Mouse (Mus musculus) midbrain, embryonic 12.5 days (tissue): ENCODE results near the gene Prpf40b. TPM values are rescaled to one million over a fixed set of nuclear protein-coding genes. Genes with fewer than 3 reads are reported as not detected.

Experiments
- ATAC-seq: fragments of 200-750 bp; cut with Nextera tagmentation; 2 replicates; pipeline ENCODE4 v1.8.0; 2017; ENCODE audit warnings: low read depth, moderate TSS enrichment, moderate library complexity; ENCODE audit not compliant: low FRiP score
- H3K27ac ChIP-seq: fragments of 300-500 bp; sonication (generic); replicated peaks from 2 replicates; pipeline ENCODE4 v1.5.1; 2016; ENCODE audit warnings: mild to moderate bottlenecking
- H3K27me3 ChIP-seq: fragments of 300-500 bp; sonication (generic); 2 replicates; pipeline ENCODE4 v1.6.1; 2016; ENCODE audit warnings: mild to moderate bottlenecking
- H3K36me3 ChIP-seq: fragments of 300-500 bp; sonication (generic); 2 replicates; pipeline ENCODE4 v1.6.1; 2016
- H3K4me1 ChIP-seq: fragments of 300-500 bp; sonication (generic); 2 replicates; pipeline ENCODE4 v1.6.1; 2016
- H3K4me2 ChIP-seq: fragments of 300-500 bp; sonication (generic); replicated peaks from 2 replicates; pipeline ENCODE4 v1.6.1; 2016; ENCODE audit warnings: mild to moderate bottlenecking, moderate library complexity
- H3K4me3 ChIP-seq: fragments of 300-500 bp; sonication (generic); 2 replicates; pipeline ENCODE4 v1.5.1; 2016; ENCODE audit warnings: mild to moderate bottlenecking
- H3K9ac ChIP-seq: fragments of 300-500 bp; sonication (generic); replicated peaks from 2 replicates; pipeline ENCODE4 v1.6.1; 2016; ENCODE audit warnings: mild to moderate bottlenecking, moderate library complexity
- H3K9me3 ChIP-seq: fragments of 300-500 bp; sonication (generic); 2 replicates; pipeline ENCODE4 v1.6.1; 2016; ENCODE audit warnings: mild to moderate bottlenecking
- WGBS: fragments of 180-500 bp; shearing (Covaris S2); methylation state at CpG from one replicate; pipeline ENCODE4 v1.1.7; 2016; 5-methylcytosine and 5-hydroxymethylcytosine counted together
- polyA plus RNA-seq: library from polyadenylated mRNA; unstranded; fragments of >200 nt; fragmentation: Nextera tagmentation; extraction: Ambion mirVana; gene quantifications from 2 replicates; pipeline ENCODE4 v1.2.1, GENCODE M21; 2016

Prpf40b gene
- polyA plus RNA-seq, 1 experiment from 2014 or later = 78.1 TPM

DNA sequence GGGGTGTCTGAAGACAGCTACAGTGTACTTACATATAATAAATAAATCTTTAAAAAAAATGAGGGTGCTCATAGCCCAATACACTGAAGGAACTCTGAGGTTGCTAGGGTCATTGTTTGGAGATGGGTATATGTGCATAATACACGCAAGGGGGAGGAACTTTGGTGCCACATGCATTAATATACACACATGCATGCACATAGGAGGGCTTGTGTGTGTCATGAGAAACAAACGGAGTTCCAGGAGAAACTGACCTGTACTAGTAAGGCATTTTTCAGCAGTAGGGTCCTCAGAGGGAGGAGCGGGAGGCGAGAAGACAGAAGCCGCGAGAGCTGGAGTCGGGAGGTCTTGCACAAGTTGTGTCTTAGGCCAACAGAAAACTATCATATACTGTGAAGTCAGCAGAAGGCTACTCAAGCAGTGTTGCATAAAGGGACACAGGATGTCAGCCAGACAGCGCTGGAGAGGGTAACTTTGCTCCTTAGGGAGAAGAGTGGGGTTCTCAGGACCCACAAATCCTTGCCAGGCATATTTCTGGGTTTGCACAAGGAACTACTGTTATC is 35.6 kb upstream of the Prpf40b start:
- ATAC-seq = peak; percentile 54; the same call in 1 of the 2 replicates

DNA sequence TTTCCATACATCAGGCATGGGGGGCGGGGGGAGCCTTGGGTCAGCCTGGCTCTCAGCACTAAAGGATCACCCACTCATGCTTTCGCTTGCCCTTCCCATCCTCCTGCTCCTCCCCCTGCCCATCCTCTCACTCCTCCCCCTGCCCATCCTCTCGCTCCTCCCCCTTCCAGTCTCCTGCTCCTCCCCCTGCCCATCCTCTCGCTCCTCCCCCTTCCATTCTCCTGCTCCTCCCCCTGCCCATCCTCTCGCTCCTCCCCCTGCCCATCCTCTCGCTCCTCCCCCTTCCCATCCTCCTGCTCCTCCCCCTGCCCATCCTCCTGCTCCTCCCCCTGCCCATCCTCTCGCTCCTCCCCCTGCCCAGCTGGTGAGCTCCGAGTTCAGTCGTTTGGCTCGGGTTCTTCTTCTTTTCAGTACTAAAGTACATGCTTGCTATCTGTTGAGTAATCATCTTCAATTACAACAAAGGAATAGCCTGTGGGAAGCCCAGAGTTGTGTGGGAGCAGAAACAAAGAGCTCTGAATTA is 35.1 kb upstream of the Prpf40b start:
- peak; percentile 60; the same call in 1 of the 2 replicates for ATAC-seq
- Histone ChIP-seq H3K36me3 (no peaks in the 10 kb centered on the region), H3K9ac (no peak overlapping the region), H3K4me3 (peak overlapping the region; percentile 17; the same call in 1 of the 2 replicates), H3K4me2 (peak overlapping the region; percentile 45), H3K27ac (peak overlapping the region; percentile 6; the same call in 1 of the 2 replicates), H3K4me1 (peaks cover 7% of the 10 kb centered on the region; the same call in 1 of the 2 replicates), H3K27me3 (peaks cover 5% of the 10 kb centered on the region), H3K9me3 (no peaks in the 10 kb centered on the region)
- under 1% methylated on average over 8 of the region's 10 CpGs for WGBS

More for the DNA sequence above, 35.6 kb upstream of the Prpf40b start:
- no peaks in the 10 kb centered on the region for H3K9me3 ChIP-seq
- H3K9ac ChIP-seq = no peak overlapping the region
- H3K36me3 ChIP-seq = no peaks in the 10 kb centered on the region
- peaks cover 5% of the 10 kb centered on the region for H3K27me3 ChIP-seq
- H3K4me1 ChIP-seq = peaks cover 7% of the 10 kb centered on the region; the same call in 1 of the 2 replicates
- no peak overlapping the region; the same call in 1 of the 2 replicates for H3K27ac ChIP-seq
- WGBS = 68% methylated on average over 8 of the region's 8 CpGs
- peak overlapping the region; percentile 26 for H3K4me2 ChIP-seq
- H3K4me3 ChIP-seq = no peak overlapping the region

DNA sequence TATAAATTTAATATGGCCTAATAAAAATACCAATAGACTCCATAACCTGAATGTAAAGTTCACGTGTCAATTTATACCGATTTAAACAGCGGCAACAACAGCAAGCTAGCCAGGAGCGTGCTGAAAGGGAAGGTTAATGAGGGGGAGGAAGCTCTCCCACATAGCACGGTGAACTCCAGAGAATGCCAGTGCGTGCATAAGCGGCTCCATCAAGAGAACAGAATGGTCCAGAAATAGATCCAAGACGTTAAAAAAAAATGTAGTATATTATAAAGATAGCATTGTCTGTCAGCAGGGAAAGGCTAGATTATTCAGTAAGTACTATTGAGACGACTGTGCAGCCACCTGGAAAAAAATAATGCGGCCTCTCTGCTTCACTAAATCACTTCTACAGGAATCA is 32.2 kb upstream of the Prpf40b start:
- no peak overlapping the region for H3K27ac ChIP-seq
- H3K4me2 ChIP-seq = no peak overlapping the region
- 67% methylated on average over 10 of the region's 10 CpGs for WGBS
- peaks cover 7% of the 10 kb centered on the region; the same call in 1 of the 2 replicates for H3K4me1 ChIP-seq
- no peaks in the 10 kb centered on the region for H3K36me3 ChIP-seq
- no peak overlapping the region for H3K9ac ChIP-seq
- H3K9me3 ChIP-seq = no peaks in the 10 kb centered on the region
- H3K4me3 ChIP-seq = no peak overlapping the region
- ATAC-seq = no peak
- no peaks in the 10 kb centered on the region for H3K27me3 ChIP-seq

DNA sequence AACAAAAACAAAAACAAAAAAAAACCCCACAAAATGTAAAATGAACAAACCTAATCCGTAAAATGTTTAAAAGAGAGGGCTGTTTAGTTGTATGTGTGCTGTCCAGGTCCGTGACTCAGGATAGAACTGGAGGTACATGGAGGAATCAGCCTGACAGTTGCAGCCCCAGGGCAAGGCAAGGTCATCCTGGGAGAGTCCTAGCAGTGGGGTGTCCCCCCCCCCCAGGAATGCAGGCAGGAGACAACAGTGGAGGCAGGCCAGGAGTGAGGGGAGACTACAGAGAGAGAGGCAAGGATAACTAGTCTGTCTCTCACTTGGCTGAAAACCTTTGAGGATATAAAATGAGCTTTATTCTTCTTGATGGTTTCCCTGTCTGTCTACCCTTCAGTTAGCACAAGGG is 30.5 kb upstream of the Prpf40b start:
- Histone ChIP-seq H3K9ac (no peak overlapping the region), H3K36me3 (no peaks in the 10 kb centered on the region), H3K27ac (no peak overlapping the region), H3K4me2 (no peak overlapping the region), H3K4me3 (no peak overlapping the region), H3K9me3 (no peaks in the 10 kb centered on the region), H3K4me1 (peaks cover 5% of the 10 kb centered on the region; the same call in 1 of the 2 replicates), H3K27me3 (no peaks in the 10 kb centered on the region)
- 72% methylated on average over 2 of the region's 2 CpGs for WGBS
- no peak for ATAC-seq

DNA sequence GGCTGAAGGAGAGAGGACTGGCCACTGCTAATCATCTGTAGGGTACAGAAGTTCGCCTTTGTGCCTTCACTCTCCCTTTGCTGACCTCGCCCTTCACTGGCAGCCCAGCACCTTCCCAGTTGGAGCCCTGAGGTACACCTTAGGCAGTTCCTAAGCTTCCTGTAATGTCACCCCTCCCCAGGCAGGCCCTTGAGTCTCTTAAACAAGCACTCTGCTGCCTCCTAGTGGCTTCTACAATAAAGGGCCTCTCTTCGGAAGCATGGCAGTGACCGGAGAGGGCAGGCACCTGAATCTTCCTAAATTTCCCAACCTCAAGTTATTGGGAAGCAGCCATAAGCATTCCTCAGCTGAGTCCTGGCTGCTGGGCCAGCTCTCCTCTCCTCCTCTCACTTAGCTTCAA is 29.2 kb upstream of the Prpf40b start:
- Histone ChIP-seq H3K4me1 (no peaks in the 10 kb centered on the region), H3K27me3 (no peaks in the 10 kb centered on the region), H3K36me3 (no peaks in the 10 kb centered on the region), H3K9ac (no peak overlapping the region), H3K27ac (no peak overlapping the region), H3K4me2 (no peak overlapping the region), H3K4me3 (no peak overlapping the region), H3K9me3 (no peaks in the 10 kb centered on the region)
- 17% methylated on average over 4 of the region's 4 CpGs for WGBS
- no peak for ATAC-seq

DNA sequence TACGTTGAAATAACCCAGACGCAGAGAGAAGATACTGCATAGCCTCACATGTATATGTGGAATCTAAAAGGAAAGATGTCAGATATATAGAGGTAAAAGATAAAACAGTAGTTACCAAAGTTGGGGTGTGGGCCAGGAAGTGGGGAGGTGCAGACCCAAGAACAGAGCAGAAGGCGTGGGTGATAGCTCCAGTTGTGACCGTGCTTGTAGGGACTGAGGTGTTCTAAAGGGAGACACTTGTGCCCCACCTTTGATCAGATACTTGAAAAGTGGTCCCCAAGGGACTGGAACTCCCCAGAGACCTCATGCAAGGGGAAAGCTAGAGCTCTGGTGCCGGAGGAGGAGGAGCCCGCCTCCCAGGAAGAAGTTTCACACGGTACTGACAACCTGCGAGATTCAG is 18.8 kb upstream of the Prpf40b start:
- H3K27ac ChIP-seq = no peak overlapping the region
- H3K4me2 ChIP-seq = no peak overlapping the region
- no peak for ATAC-seq
- no peak overlapping the region for H3K9ac ChIP-seq
- H3K4me3 ChIP-seq = no peak overlapping the region
- H3K4me1 ChIP-seq = no peaks in the 10 kb centered on the region
- H3K27me3 ChIP-seq = peaks cover 6% of the 10 kb centered on the region; the same call in 1 of the 2 replicates
- WGBS = 81% methylated on average over 8 of the region's 8 CpGs
- no peaks in the 10 kb centered on the region for H3K9me3 ChIP-seq
- no peaks in the 10 kb centered on the region for H3K36me3 ChIP-seq

DNA sequence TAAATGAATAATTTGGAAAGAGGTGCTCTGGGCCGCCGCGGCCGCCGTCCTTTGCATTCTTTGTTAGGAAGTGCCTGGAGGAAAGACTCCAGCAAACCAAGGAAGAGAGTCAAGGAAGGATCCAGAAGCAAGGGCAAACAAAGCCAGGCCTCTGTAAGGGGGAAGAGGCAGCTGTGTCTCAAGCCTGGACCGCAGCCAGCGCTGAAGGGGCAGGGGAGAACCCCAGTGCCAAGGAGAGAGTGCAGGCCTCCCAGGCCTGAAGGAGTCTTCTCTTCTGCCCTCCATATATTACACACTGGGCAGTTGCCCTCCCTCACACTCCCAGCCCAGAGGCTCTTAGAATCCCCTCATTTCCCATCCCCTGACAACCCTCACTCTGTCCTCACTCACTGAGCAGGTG is 16.6 kb upstream of the Prpf40b start:
- Histone ChIP-seq H3K4me3 (no peak overlapping the region), H3K27me3 (peaks cover 6% of the 10 kb centered on the region; the same call in 1 of the 2 replicates), H3K27ac (no peak overlapping the region), H3K4me1 (no peaks in the 10 kb centered on the region), H3K4me2 (no peak overlapping the region), H3K36me3 (no peaks in the 10 kb centered on the region), H3K9me3 (no peaks in the 10 kb centered on the region), H3K9ac (no peak overlapping the region)
- 94% methylated on average over 7 of the region's 7 CpGs for WGBS
- ATAC-seq = no peak

DNA sequence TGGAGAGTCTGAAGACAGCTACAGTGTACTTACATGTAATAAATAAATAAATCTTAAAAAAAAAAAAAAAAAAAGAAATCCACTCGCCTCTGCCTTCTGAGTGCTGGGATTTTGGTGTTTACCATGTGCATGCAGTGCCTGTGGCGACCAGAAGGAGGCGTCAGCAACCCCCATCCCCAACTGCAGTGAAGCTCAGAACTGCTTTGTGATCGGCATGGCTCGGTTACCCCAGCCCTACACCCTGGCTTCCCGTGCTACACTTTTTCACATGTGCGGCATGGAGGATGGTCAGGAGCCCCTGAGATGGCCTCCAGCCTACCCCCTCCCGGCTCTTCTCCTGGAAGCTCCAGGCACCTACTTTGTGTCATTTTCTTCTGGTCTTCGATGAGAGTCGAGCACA is 11.4 kb upstream of the Prpf40b start:
- H3K27me3 ChIP-seq = peaks cover 6% of the 10 kb centered on the region; the same call in 1 of the 2 replicates
- 62% methylated on average over 10 of the region's 10 CpGs for WGBS
- no peaks in the 10 kb centered on the region for H3K36me3 ChIP-seq
- no peaks in the 10 kb centered on the region for H3K4me1 ChIP-seq
- no peak overlapping the region for H3K4me2 ChIP-seq
- ATAC-seq = no peak
- H3K9me3 ChIP-seq = no peaks in the 10 kb centered on the region
- no peak overlapping the region for H3K4me3 ChIP-seq
- no peak overlapping the region for H3K27ac ChIP-seq
- no peak overlapping the region for H3K9ac ChIP-seq

DNA sequence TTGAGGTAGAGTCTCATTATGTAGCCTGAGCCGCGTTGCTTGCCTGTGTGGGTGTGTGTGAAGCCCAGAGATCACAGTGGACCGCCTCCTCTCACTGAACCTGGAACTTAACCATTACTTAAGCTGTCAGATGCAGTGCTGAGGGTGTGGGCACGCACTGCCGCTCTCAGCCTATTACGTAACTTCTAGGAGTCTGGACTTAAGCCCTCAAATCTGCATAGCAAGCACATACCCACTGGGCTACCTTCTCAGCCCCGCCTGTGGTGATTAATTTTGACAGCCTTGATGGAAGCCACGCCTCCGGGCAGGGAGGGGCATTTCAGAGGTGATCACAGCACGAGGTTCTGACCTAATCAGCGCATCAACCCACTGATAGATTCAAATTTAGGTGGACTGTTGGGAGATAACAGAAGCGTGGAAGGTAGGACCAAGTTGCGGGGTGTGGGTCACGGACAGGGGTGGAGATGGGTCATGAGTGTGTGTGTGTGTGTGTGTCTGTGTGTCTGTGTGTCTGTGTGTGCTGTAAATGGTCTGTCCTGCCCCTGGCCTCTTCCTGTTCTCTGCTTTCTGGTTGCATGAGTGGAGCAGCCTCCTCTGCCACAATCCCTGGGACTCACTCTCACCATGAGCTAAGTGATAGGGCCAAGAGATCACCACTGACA is 10.2 kb upstream of the Prpf40b start:
- H3K27ac ChIP-seq = no peak overlapping the region
- ATAC-seq = no peak
- no peak overlapping the region for H3K4me2 ChIP-seq
- H3K9ac ChIP-seq = no peak overlapping the region
- no peaks in the 10 kb centered on the region for H3K9me3 ChIP-seq
- no peak overlapping the region for H3K4me3 ChIP-seq
- H3K36me3 ChIP-seq = no peaks in the 10 kb centered on the region
- 54% methylated on average over 14 of the region's 14 CpGs for WGBS
- H3K27me3 ChIP-seq = peaks cover 4% of the 10 kb centered on the region; the same call in 1 of the 2 replicates
- H3K4me1 ChIP-seq = no peaks in the 10 kb centered on the region

DNA sequence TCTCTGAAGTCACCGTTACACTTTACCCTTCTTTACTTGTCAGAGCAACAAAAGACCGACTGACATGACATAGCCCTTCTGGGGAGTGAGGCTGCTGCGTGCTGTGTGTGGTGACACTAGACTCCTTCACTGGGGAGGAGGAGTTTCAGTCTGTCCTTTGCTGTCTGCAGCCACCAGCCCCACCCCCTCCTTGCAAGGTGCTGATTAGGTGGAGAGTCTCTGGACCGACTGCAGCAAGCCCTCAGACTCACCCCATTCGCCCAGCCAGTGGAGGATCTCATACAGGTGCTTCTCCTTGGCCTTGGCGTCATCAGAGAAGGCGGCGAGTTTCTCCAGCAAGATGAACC is 9.7 kb upstream of the Prpf40b start:
- Histone ChIP-seq H3K27me3 (no peaks in the 10 kb centered on the region), H3K4me3 (no peak overlapping the region), H3K9me3 (no peaks in the 10 kb centered on the region), H3K36me3 (no peaks in the 10 kb centered on the region), H3K9ac (no peak overlapping the region), H3K4me2 (no peak overlapping the region), H3K27ac (no peak overlapping the region), H3K4me1 (no peaks in the 10 kb centered on the region)
- WGBS = 58% methylated on average over 8 of the region's 8 CpGs
- no peak for ATAC-seq

DNA sequence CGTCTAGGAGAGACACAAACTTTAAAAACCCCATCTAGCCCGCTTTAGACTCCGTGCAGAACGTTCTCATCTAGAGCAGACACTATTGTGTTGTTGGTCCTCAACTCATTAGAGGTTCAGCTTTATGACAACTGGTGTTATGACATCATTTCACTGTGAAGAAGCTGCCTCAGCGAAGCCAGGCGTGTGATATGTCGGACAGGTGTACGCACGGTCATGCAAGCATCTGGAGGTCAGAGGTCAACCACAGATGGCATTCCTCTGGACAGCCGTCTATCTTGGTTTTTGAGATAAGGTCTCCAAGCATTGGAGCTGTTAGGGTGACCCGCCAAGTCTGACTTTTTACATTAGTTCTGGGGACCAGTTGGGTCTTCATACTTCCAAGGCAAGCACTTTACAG is 4.3 kb upstream of the Prpf40b start:
- WGBS = 92% methylated on average over 11 of the region's 11 CpGs
- Histone ChIP-seq H3K4me3 (no peak overlapping the region), H3K9ac (no peak overlapping the region), H3K27me3 (no peaks in the 10 kb centered on the region), H3K4me1 (peaks cover 6% of the 10 kb centered on the region), H3K9me3 (no peaks in the 10 kb centered on the region), H3K4me2 (no peak overlapping the region), H3K36me3 (no peaks in the 10 kb centered on the region), H3K27ac (no peak overlapping the region)
- no peak for ATAC-seq

DNA sequence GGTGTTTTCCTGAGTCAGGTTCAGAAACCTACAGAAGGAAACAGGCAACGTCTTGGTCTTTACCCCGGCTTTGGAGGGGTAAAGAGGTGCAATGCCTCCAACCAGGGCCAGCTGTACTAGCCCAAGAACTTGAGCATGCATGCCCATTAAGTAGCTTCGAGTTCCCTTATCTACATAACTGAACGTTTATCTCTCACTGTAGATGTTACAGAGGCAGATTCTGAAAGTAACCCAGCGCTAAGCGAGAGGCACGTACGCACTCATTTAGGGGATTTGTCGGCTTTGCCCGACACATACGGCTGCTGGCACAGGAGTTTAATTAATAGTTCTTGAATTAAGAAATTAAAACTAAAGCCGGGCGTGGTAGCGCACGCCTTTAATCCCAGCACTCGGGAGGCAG is 600 bp upstream of the Prpf40b start:
- H3K4me2 ChIP-seq = peak overlapping the region; percentile 67
- H3K36me3 ChIP-seq = no peaks in the 10 kb centered on the region
- peaks cover 17% of the 10 kb centered on the region for H3K4me1 ChIP-seq
- H3K4me3 ChIP-seq = peak overlapping the region; percentile 71
- H3K9me3 ChIP-seq = no peaks in the 10 kb centered on the region
- H3K27me3 ChIP-seq = no peaks in the 10 kb centered on the region
- 33% methylated on average over 16 of the region's 16 CpGs for WGBS
- peak overlapping the region; percentile 92 for H3K27ac ChIP-seq
- ATAC-seq = no peak; the same call in 1 of the 2 replicates
- H3K9ac ChIP-seq = peak overlapping the region; percentile 83
